Mouse (Mus musculus) forebrain, embryonic 16.5 days (tissue): ENCODE measurements around the gene Napb. TPM values are rescaled to one million over a fixed set of nuclear protein-coding genes. Genes with fewer than 3 reads are reported as not detected.
"Not testable (repeated sequence)": the region's sequence is repeated elsewhere in the genome, so short reads cannot be mapped to it uniquely, and the experiment has no call there.

Experiments
- ATAC-seq: fragments of 200-750 bp; cut with Nextera tagmentation; 2 replicates; pipeline ENCODE4 v1.8.0; 2017; ENCODE audit warnings: mild to moderate bottlenecking, moderate library complexity
- H3K27ac ChIP-seq: fragments of 300-500 bp; sonication (generic); 2 replicates; pipeline ENCODE4 v1.5.1; 2014; ENCODE audit warnings: low read length, control low read depth
- H3K27me3 ChIP-seq: fragments of 300-500 bp; sonication (generic); replicated peaks from 2 replicates; pipeline ENCODE4 v1.6.1; 2014; ENCODE audit warnings: low read length; ENCODE audit not compliant: control insufficient read depth, insufficient read depth
- H3K36me3 ChIP-seq: fragments of 300-500 bp; sonication (generic); 2 replicates; pipeline ENCODE4 v1.6.1; 2014; ENCODE audit not compliant: control insufficient read depth, insufficient read depth
- H3K4me1 ChIP-seq: fragments of 300-500 bp; sonication (generic); replicated peaks from 2 replicates; pipeline ENCODE4 v1.6.1; 2014; ENCODE audit warnings: low read length; ENCODE audit not compliant: control insufficient read depth, insufficient read depth
- H3K4me2 ChIP-seq: fragments of 300-500 bp; sonication (generic); 2 replicates; pipeline ENCODE4 v1.6.1; 2014; ENCODE audit warnings: mild to moderate bottlenecking, low read length, control low read depth
- H3K4me3 ChIP-seq: fragments of 300-500 bp; sonication (generic); replicated peaks from 2 replicates; pipeline ENCODE4 v1.5.1; 2014; ENCODE audit warnings: mild to moderate bottlenecking, low read length, control low read depth
- H3K9ac ChIP-seq: fragments of 300-500 bp; sonication (generic); replicated peaks from 2 replicates; pipeline ENCODE4 v1.6.1; 2014; ENCODE audit warnings: low read depth, low read length, control low read depth
- H3K9me3 ChIP-seq: fragments of 300-500 bp; sonication (generic); 2 replicates; pipeline ENCODE4 v1.6.1; 2016; ENCODE audit warnings: low read length; ENCODE audit not compliant: control insufficient read depth
- WGBS: fragments of 180-500 bp; shearing (Covaris S2); extraction: QIAGEN DNeasy Blood & Tissue Kit; methylation state at CpG from one replicate; pipeline ENCODE4 v1.1.7; 2014; 5-methylcytosine and 5-hydroxymethylcytosine counted together
- polyA plus RNA-seq: library from polyadenylated mRNA; unstranded; fragments of >200 nt; fragmentation: Nextera tagmentation; extraction: Ambion mirVana; gene quantifications from 2 replicates; pipeline ENCODE4 v1.2.1, GENCODE M21; 2015

Napb gene
- 39.3 and 52.6 TPM in 2 replicates for polyA plus RNA-seq

DNA sequence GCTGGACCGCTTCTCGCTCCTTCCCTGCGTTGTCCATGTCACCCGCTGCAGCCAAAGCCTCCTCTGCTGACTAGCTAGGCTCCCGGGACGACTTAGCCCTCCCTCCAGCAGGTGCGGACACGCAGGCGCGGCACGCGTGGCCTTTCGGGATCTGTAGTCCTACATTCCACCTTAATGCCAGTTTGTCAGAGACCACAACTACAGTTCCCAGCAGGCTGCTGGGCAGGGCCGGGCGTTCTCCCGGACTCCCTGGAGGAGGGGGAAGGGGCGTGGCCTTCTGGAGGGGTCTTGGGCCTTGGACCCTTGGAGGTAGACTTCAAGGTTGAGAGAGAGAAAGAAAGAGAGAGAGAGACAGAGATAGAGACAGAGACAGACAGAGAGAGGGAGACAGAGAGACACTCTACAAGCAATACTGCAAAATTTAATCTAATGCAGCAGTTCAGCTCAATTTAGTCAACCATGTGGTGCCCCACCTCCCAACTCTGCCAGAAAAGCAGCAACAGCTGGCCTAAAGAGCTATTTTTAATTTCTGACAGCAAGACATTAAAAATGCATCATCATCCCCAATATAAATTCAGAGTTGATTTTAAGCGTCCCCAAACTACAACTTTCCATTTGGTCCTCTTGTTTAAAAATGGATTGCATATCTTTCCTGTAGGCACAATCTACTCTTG is at the start of gene Napb:
Napb (minus strand) TSS at position 141 of the 674 bp plus-strand sequence.
- Histone ChIP-seq H3K4me2 (peak within 1 kb of the TSS; percentile 81), H3K9ac (peak within 1 kb of the TSS; percentile 97), H3K4me1 (peaks cover 13% of the 10 kb centered on the region), H3K27ac (peak within 1 kb of the TSS; percentile 66), H3K27me3 (no peaks in the 10 kb centered on the region), H3K9me3 (no peaks in the 10 kb centered on the region), H3K4me3 (peak within 1 kb of the TSS; percentile 88), H3K36me3 (no peaks in the 10 kb centered on the region)
- WGBS: 4% methylated on average over 18 of the region's 18 CpGs
- peak; percentile 100 for ATAC-seq

DNA sequence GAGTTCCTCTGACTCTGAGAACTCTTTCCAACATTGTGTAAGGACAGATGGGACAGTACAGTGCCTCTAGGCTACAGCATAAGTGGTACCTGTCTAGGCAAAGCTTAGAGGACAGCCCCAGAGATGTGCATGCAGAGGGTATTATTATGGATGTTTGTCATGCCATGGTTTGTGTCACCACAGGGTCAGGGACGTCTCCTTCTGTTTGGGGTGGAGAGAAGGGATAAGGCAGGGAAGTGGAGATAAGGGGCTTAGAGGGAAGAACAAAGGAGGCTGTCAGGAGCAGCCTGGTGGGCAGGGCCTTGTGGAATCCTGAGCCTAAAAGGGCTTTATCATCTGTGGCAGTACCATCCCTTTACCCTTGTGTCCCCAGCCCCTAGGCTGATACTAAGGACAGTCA is 49.4 kb upstream of the Napb start, which contains the start of gene 8030411F24Rik:
8030411F24Rik (plus strand) TSS at position 301 of the 400 bp plus-strand sequence.
- Histone ChIP-seq H3K9me3 (no peaks in the 10 kb centered on the region), H3K4me2 (no peak within 1 kb of the TSS), H3K9ac (no peak within 1 kb of the TSS), H3K4me1 (no peaks in the 10 kb centered on the region), H3K27ac (no peak within 1 kb of the TSS), H3K36me3 (no peaks in the 10 kb centered on the region), H3K4me3 (no peak within 1 kb of the TSS), H3K27me3 (no peaks in the 10 kb centered on the region)
- ATAC-seq: no peak
- WGBS: 11% methylated on average over 1 of the region's 1 CpGs

DNA sequence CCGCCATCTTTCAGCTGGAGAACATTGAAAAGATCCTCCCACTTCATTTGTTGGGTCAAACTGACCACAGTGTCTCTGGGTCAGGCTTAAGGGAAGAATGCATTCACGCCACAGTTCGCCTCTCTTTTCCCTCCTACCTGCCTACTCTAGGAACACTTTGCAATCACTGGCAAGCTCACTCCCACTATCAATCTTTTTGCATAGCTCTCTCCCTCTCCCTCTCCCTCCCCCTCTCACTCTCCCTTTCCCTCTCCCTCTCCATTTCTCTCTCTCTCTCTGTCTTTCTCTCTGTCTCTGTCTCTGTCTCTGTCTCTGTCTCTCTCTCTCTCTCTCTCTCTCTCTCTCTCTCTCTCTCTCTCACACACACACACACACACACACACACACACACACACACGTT is 39.1 kb upstream of the Napb start, which contains the start of gene Cst11:
Cst11 (minus strand) TSS at position 101 of the 400 bp plus-strand sequence.
- not testable (repeated sequence) for H3K9me3 ChIP-seq, H3K4me3 ChIP-seq, H3K9ac ChIP-seq, H3K27ac ChIP-seq, H3K36me3 ChIP-seq, H3K27me3 ChIP-seq, H3K4me2 ChIP-seq, H3K4me1 ChIP-seq, ATAC-seq
- 85% methylated on average over 4 of the region's 4 CpGs for WGBS

DNA sequence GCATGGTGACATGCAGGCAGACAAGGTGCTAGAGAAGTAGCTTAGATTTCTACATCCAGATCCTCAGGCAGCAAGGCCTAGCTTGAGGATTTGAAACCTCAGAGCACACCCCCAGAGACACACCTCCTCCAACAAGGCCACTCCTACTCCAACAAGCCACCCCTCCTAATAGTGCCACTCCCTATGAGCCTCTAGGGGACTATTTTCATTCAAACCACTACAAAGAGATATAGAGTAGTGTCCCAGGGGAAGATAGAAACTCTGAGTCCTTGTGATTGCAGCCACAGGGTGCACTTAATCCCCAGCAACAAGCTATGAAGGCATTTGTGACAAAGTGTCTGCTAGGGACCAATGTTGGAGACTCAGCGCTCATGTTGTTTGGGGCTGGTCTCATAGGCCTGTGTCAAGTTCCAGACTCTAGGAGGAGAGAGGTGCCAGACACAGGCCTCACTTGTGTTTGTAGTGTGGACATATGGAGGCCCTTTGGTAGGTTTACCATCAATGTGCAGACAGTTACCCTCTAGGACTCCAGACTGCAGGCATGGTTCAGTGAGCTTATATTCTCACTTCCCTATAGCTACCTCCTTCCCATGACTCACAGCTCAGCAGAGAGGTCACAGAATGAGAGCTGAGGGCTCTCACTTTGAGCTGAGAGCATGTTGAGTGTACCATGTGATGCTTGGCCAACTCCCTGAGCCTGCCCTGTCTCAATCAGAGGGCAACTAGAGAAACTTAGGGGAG is 31.6 kb upstream of the Napb start:
- Histone ChIP-seq H3K27me3 (no peaks in the 10 kb centered on the region), H3K27ac (no peak overlapping the region), H3K4me3 (no peak overlapping the region), H3K36me3 (no peaks in the 10 kb centered on the region), H3K9ac (no peak overlapping the region), H3K4me1 (no peaks in the 10 kb centered on the region), H3K9me3 (no peaks in the 10 kb centered on the region), H3K4me2 (no peak overlapping the region)
- 95% methylated on average over 1 of the region's 1 CpGs for WGBS
- ATAC-seq: no peak

GRCm38 (mm10) chr2:148754310-148754846 is 22.1 kb upstream of the Napb start:
- ATAC-seq: no peak
- no peak overlapping the region for H3K27ac ChIP-seq
- no peaks in the 10 kb centered on the region for H3K27me3 ChIP-seq
- H3K36me3 ChIP-seq: no peaks in the 10 kb centered on the region
- no peaks in the 10 kb centered on the region for H3K9me3 ChIP-seq
- no peak overlapping the region for H3K9ac ChIP-seq
- no peak overlapping the region for H3K4me2 ChIP-seq
- no peaks in the 10 kb centered on the region for H3K4me1 ChIP-seq
- H3K4me3 ChIP-seq: no peak overlapping the region
- WGBS: 69% methylated on average over 1 of the region's 1 CpGs

DNA sequence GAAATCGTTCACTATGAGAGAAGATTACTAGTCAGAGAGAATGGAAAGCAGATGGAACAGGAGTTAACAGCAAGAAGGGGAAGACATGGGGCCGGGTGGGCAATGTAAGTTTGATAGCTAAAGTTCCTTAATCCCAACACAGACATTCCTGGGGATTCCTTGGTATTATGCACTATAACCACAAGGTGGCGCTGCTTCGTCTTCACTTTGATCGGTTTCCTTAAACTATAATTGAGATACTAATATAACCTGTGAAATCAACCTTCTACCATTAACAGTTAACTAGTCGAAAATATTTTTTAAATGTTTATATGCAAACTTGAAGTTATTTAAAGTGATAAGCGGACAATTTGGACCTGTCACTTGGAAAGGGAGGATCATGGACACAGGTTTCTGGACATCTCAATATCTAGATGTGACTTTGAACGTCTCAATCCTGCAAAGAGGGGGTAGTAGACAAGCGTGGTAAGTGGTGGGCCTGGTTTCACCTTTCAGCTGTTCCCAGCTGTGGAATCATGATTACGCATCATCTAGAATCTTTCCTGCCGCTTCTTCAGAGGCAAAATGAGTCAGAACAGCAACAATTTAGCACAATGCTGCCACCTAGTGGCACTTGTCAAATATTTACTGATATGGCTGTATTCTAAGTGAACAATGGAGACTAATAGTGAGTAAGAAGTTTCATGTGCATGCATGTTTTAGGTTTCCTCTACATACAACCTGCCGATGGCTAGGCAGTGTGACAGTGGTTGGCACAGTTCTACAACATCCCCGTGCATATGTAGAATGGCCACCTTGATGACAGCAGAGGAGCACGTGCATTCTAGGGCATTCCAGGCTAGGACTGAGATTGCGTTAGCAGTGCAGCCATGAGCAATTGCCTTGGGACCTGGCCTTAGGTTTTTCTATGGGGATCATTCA is 19.9 kb upstream of the Napb start:
- H3K9me3 ChIP-seq: no peaks in the 10 kb centered on the region
- H3K36me3 ChIP-seq: no peaks in the 10 kb centered on the region
- H3K4me2 ChIP-seq: peak overlapping the region; percentile 57
- 0 out of 2 replicates have a peak overlapping the region, but pooled peaks have one; percentile 7 for H3K9ac ChIP-seq
- peak; percentile 93 for ATAC-seq
- WGBS: 17% methylated on average over 15 of the region's 15 CpGs
- no peaks in the 10 kb centered on the region for H3K4me1 ChIP-seq
- peak overlapping the region; percentile 35 for H3K4me3 ChIP-seq
- no peak overlapping the region for H3K27ac ChIP-seq
- H3K27me3 ChIP-seq: no peaks in the 10 kb centered on the region

GRCm38 (mm10) chr2:148750058-148750457 is 17.8 kb upstream of the Napb start, which contains the start of gene Cstl1:
TSS of gene Cstl1 (plus strand) at chr2:148750358.
- H3K9me3 ChIP-seq: no peaks in the 10 kb centered on the region
- no peak within 1 kb of the TSS for H3K9ac ChIP-seq
- no peak within 1 kb of the TSS for H3K4me2 ChIP-seq
- H3K4me1 ChIP-seq: no peaks in the 10 kb centered on the region
- no peak within 1 kb of the TSS for H3K4me3 ChIP-seq
- H3K27ac ChIP-seq: no peak within 1 kb of the TSS
- no peaks in the 10 kb centered on the region for H3K36me3 ChIP-seq
- WGBS: 76% methylated on average over 1 of the region's 1 CpGs
- H3K27me3 ChIP-seq: no peaks in the 10 kb centered on the region
- ATAC-seq: no peak

DNA sequence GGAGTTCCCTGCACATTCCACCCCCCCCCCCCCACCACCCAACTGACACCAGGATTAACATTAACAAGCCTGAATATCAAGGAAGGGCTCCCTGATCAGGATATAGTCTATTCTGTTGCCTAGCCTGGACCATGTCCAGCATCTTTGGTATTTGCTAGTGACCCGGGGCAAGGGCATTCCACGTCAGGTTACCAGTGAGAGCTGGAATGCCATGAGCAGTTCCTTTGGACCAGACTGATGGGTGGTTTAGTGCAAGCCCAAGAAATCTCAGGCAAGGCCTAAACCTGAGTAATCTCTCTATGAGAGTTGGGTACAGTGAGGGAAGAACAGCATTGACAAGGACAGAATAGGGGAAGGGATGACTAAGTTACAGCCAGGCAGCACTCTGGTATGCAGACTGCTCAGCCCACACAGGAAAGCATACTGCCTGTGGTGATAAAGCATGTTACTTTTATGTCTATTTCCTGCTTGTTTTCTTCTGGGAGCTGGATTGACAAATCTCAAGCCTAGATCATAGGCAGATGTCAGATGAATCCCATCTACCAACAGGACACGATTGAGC is 11.7 kb upstream of the Napb start:
- H3K4me1 ChIP-seq: peaks cover 5% of the 10 kb centered on the region
- no peak for ATAC-seq
- no peak overlapping the region for H3K27ac ChIP-seq
- no peaks in the 10 kb centered on the region for H3K9me3 ChIP-seq
- H3K9ac ChIP-seq: no peak overlapping the region
- WGBS: 78% methylated on average over 3 of the region's 3 CpGs
- H3K4me3 ChIP-seq: no peak overlapping the region
- no peaks in the 10 kb centered on the region for H3K36me3 ChIP-seq
- no peaks in the 10 kb centered on the region for H3K27me3 ChIP-seq
- H3K4me2 ChIP-seq: no peak overlapping the region
